Mouse (Mus musculus) left cerebral cortex, adult 18-20 months (tissue): ENCODE measurements around the gene Gadd45gip1. TPM values are rescaled to one million over a fixed set of nuclear protein-coding genes. Genes with fewer than 3 reads are reported as not detected.

Source experiments
- DNase-seq, 2 experiments: peaks; one replicate each; pipeline ENCODE4 v3.0.0; 2021 to 2022; ENCODE audit warnings: low spot score in 2 of 2, mixed read lengths in 1 of 2
- long read RNA-seq, 2 experiments: library from polyadenylated mRNA; stranded (forward); transcript quantifications; one replicate each; pipeline ENCODE4 v2.0.0; 2021
- total RNA-seq, 2 experiments: library from RNA; stranded (reverse); gene quantifications; 2 replicates each; pipeline ENCODE4 v1.2.3; 2021

The Gadd45gip1 gene
- 10 to 100 TPM; 26.6 to 28.5 TPM for total RNA-seq
- long read RNA-seq, experiment 1, transcript Gadd45gip1-201 (2 exons, 2,494 nt), result major isoform, 30 of 67 reads
- long read RNA-seq, experiment 1, partial matches to known transcripts, result 35 of 67 reads
- long read RNA-seq, experiment 1, other reads (novel, unspliced or antisense), result 2 of 67 reads
- long read RNA-seq, experiment 2, transcript Gadd45gip1-201 (2 exons, 2,494 nt), result major isoform, 31 of 65 reads
- long read RNA-seq, experiment 2, partial matches to known transcripts, result 0 of 65 reads
- long read RNA-seq, experiment 2, other reads (novel, unspliced or antisense), result 34 of 65 reads

DNA sequence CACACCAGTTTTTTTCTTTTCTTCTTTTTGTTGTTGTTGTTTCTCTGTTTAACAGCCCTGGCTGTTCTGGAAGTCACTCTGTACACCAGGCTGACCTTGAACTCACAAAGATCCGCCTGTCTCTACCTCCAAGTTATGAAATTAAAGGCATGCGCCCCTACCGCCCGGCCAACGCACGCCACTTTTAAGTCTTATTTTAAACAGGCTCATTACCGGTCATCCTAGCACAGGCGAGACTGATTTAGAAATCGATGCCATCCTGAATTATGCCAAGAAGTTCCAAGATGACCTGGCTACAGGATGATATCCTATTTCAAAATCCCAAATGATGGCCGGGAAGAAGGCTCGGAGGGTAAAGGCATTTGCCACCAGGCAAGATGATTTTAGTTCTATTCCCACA lies at the start of gene Gadd45gip1:
Gene Gadd45gip1, plus strand, starts transcription at position 33 of the 400 bp plus-strand sequence.
- DNase-seq, result no peak

DNA sequence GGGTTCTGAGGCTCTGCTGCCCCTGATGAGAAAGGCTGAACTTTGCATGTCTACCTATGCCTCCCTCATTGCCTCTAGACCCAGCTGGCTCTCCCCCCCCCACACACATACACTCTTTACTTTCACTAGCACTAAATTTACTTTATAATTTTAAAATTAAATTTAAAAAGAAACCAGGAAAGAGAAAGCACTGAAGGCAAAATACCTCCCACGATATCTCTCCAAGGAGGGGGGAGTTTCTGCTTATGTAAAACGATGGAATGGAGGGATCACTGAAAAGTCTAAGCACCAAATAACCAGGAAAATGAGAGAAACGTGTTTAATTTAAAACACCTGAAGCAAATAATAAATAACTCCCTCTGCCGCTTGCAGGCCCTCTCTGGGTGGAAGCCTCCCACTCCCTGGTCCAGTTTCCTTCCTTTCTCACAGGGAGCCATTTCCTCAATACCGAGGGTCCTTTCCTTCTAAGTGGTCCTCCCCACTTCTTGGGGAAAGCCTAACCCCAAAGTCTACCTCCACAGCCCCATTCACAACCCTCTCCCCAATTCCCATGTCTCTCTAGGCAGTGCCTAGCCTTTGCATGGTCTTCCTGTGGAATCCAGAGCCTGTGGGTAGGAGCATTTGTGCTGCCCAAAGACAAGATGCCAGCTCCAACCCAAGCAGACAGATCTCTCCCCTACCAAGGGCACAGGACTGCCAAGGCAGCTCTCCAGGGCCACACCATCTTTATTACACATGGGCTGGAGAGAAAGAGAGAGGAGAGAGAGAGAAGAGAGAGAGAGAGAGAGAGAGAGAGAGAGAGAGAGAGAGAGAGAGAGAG lies 49.4 kb upstream of the Gadd45gip1 start:
- no peak for DNase-seq

DNA sequence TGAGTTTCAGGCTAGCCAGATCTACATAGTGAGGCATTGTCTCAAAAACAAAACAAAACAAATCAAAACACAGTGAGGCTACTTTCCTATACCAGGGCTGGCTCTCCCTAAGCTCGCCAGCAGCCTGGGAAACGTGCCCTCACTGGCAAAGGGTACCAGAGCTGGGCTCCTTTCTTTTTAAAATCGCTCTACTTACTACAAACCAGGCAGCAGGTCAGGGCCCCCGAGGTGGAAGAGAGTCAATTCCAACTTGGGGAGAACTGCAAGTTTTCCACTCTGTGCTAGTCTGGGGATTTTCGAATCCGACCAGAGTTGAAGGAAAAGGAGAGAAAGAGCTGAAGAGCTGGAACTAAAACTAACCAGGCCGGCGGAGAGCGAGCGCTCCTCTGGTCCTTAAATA lies 48.6 kb upstream of the Gadd45gip1 start:
- no peak for DNase-seq

DNA sequence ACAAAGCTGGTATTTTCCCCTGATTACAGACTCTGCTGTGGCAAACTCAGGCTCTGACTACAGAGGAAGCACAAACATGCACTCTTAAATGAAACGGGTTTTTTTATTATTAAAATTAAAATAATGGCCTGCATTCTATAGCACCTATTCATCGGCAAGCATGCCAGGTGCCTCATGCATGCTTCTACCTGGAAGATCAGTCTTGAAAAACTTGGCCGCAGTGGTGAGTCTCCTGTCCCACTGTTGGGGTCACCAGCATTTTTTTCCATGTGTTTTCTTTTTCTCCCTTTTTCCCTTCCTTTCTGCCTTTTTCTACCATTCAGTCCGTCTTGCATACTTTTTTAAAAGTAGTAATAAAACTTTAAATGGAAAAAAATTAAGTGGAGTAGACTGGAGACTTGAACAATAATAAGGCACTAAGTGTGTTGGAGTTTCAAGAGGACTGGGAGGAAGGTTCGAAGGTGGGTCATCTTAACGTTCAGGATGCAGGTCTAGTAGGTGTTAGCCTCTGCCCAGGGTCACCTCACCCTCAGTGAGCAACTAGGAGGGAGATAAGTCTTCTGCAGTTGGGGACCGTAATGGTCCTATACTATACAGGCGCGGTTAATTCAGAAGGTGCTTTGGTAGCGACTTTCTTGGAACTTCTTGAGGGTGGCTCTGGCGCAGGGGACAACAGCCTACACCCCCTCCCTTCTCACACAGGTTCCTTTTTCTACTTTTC lies 48.0 kb upstream of the Gadd45gip1 start:
- DNase-seq, result no peak

DNA sequence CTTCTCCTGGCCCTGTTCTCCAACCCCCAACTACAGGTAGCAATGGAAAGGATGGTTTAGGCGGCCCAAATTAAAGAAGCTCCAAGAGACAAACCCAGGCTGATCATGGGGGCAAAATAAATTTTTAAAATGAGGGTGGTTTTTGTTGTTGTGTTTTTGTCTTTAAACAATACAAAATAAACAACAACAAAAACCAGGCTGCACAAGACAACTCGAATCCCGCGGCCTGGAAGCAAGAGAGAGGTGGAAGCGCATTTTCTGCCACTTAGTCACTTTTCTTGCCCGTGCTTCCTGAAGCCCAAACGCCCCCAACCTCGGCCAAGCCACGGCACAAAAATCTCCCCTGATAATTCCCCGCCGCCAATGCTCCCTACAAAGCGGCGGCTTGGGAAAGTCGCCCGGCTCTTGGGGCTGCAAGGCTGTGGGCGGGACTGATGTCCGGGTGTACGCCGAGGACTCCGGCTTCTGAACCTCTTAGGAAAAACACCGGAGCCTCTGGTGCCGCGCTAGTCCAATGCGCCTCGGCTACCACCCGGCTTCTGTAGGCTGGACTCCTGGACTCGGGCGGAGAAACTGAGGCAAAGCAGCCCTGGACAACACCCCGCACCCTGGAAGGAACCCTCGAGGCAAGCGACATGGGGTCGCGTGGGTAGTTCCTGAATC lies 47.3 kb upstream of the Gadd45gip1 start:
- DNase-seq, result no peak

DNA sequence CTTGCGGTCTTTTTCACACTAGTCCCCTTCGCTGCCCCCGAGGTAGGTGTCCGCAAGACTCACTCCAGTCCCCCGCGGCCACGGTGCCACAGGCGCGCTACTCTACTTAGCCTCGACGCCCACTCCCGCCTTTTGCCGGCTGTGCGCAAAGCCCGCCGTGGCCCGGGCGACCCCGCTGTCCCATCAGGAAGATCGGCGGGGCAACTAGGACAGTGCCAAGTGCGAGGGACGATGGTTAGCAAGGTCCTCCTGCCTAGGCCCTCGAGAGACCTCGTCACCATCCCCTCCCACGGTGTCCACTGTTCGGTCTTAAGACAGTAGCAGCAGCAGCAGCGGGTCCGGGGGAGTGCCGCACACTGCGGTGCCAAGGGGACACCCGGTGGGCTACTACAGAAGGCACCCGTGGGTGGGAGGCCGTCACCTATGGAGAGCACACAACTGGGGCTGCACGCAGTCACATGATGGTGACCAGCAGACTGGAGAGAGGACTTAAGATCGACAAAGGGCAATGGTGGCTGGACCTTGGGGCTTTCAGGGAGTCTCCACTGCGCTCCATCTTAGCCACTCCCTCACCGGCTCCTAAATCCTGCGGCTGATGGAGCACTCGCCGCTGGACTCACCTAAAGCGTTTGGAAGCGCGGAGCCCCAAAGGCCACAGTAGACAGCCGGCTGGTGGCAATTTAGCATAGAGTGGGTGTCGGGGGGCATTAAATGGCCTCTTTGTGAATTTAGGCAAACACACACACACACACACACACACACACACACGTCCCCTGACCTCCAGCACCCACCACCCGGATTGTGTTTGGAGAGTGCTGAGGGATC lies 46.4 kb upstream of the Gadd45gip1 start:
- DNase-seq, result no peak

DNA sequence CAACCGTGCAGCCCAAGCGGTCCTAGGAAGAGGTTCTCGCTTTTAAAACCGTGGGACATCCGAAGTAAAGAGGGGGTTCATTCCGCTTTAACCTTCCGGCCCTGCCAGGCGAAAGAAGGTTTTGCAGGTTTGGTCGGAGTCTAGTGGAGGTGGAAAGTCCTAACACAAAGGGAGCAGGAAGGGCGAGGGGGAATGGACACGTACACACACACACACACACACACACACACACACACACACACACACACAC lies 45.9 kb upstream of the Gadd45gip1 start:
- no peak for DNase-seq

DNA sequence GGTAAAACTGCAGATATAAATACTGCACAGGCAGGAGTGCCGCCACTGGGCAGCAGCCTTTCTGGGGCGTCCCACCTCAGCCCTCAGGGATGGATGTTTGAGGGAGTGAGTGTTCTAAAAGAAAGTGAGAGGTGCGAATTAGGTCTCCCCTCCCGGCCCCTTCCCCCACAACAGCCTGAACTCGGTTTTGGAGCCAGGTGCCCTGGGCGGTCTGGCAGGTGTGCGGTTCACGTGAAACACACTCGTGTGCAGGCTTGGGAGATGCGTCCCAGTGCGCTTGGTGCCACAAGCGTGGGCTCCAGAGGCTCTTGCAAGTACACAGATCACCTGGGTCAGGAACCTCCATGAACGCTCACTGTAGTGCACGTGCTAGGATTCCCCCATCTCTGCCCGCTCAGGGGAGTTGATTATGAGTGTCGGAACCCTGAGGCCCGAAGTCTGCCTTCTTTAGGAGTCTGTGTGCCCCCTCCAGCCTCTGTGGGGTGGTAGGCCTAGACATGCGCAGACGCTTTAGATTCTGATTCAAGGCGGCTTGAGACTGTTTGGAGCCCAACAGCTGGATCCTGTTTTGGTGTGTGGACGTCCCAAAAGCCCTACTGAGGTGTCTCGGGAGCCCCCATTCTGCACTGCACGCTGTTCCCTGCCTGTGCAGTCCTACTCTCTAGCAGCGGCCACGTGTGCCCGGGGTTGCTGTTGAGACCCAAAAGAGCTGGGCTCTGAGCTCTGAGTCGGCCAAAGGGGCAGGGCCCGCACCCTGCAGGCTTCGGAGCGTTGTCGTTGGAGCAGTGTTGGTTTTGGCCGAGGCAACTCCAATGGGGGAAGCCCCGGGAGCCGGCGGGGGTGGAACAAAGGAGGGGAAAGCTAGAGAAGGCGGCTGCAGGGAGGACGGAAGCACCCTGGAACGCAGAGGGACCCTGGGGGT lies 45.3 kb upstream of the Gadd45gip1 start:
- DNase-seq, result no peak

DNA sequence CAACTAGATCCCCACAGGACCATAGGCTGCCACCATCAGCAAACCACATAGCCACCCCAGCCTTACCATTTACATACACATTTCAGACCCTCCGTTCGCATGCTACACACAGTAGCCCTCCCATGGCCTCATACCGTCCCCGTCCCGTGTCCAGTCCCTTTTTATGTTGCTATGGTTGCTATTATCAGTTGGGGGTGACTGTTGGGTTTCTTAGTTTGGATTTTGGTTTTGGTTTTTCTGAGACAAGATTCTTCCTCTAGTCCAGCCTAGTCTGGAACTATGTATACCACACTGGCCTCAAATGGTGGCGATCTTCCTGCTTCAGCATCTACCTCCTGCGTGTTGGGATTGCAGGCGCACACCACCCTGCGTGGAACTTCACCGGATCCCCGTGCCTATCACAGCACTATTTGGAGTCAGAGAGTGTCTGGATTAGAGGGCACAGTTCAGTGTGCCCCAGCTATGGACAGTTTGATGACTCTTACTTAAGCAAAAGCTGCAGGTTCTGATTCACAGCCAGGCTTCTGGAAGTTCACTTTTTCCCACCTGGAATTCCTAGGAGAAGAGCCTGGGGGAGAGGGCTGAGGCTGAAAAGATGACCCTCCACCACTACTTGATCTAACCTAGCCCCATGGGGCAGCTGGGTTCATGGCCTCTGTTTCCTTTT lies 44.4 kb upstream of the Gadd45gip1 start:
- no peak for DNase-seq

DNA sequence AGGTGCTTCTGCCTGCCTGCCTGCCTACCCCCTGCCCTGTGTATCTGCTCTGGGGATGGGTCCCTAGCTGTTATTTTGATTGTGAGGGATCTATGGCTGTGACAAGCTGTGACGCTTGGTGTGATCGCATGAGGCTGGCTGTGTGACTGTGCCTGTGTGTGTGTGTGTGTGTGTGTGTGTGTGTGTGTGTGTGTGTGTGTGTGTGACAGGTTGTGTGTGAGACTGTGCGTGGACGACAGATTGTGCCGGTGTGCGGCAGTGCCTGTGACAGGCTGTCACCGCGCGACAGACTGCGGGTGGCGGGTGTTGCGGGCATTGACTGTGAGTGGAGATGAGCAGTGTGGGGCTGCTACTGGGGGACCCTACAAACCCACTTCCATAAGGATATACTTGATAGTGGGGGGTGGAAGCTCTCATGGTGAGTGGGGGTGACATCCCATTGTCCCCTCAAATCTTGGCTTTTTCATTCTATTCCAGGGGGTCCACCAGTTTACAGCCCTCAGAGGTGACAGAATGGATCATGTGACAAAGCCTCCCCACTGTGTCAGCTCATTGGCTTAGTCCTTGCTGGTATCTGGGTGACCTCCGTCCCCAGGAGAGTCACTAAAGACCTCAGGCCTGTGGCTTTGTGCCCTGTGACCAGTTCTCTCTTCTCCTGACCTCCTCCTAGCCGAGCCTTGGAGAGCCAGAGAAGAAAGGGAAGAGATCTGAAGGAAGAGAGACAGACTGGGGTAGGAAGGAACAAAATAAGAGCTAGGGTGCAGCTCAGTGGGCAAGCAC lies 43.6 kb upstream of the Gadd45gip1 start:
- no peak for DNase-seq

DNA sequence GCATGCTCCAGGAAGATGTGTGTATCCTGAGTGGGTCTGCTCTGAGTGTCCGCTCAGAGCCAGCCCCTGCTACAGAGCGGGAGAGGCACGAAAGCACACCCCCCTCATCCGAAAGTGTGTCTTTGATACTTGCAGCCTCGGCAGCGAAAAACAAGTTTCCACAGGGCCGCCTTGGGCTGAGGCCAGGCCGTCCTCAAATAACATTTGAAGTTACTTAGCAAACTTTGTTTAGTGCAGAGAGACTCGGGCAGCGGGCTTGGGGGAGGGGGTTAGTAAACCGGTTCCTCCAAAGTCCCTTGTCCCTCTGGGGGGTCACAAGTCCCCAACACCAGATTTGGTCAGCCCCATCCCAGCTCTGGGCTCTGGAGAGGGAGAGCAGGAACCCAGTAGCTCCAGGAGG lies 42.4 kb upstream of the Gadd45gip1 start:
- DNase-seq, result no peak

DNA sequence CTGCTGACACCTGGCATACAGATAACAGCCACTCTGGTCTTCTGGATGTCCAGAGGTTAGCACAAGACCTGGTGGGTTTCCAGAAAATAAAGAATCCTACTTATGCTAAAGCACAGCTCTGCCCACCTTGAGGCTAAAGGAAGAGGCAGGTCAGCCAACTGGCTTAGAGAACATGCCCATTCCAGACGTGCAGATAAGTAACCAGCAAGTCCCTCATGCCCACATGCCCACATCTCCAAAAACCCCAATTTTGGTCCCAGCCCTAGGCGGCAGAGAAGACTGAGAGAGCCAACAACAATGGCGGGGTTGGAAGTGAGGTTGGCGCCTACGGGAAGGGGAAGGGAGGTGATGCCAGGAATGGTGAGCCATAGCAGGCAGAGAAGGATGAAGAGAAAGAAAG lies 42.0 kb upstream of the Gadd45gip1 start:
- DNase-seq, result no peak

DNA sequence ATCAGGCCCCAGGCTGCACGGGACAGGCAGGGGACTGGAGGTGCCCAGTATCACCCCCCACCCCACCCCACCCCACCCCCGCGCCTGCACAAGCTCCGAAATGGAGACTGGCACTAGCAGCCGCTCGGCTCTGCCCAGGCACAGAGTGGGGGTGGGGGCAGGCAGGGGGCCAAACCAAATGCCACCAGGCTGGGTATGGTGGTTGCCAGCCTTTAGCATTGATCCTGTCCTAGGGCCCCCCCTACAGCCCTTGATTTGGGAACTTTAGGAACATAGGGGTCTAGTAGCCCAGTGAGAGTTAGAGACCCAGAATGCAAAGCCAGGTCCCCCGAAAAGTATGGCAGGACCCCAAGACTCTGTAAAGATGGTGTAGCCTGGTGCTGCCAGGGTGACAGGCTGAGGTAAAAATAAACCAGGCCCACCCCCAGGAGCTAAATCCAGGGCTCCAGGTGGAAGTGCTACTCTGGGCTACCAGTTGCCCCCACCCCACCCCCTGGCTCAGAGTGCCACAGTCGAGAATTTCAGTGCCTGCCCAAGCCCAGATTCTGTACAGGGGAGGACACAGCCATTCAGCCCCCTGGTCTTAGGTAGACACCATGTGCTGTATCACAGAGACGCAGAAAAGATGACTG lies 41.4 kb upstream of the Gadd45gip1 start:
- DNase-seq, result no peak

DNA sequence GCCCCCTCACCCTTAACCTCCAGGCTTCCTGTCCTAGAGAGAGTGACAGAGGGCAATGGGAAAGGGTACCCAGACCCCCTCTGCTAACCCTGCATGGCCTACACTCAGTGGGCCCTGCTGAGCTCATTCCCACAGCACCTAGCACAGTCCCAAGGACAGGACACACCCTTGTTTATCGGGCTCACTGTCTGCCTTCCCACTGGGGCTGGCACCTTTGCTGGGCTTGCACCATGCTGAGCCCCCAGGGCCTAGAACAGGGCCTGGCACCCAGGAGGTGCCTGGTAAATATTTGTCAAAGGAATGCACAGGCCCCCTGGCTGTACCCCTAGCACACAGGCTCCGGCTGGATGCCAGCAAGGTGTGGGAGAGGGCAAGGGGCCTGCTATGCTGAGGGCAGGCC lies 40.8 kb upstream of the Gadd45gip1 start:
- no peak for DNase-seq

DNA sequence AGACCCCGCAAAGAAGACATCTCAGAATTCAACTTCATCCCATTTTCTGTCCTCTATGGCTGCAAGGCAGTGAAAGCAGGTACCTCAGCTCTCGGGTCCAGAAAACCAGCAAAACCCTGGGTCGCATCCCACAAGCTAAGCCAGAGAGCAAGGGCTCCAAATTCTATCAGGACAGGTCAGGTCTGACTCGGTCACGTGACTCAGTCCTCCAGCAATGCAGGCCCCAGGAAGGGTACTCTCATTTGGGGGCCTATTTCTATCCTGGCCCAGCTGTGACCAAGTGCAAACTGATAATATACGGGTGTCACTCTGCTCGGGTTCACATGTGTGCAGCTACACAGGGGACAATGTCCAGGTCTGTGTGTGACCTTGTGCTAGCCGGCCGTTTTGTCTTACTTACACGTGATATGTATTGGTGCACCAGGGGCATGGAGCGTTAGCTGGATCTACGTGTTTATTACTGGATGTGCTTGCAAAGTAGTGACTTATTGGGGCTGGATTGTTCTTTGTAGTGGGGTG lies 38.8 kb upstream of the Gadd45gip1 start:
- no peak for DNase-seq

DNA sequence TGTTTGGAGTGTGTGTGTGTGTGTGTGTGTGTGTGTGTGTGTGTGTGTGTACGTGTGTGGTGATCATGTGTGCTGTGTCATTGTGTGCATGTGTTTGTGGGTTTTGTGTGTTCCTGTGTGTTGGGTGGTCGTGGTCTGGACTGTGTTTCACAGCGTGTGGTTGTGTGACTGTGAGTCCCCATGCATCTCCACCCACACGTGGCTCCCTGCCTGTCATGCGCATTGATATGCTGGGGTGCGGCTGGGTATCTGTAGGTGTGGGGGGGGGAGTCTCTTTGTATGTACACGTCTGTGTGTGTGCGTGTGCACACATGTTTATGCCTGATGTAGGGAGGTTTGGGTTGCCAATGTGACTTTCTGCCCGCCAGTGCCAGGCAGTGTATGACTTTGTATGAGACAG lies 38.2 kb upstream of the Gadd45gip1 start:
- DNase-seq, result no peak

DNA sequence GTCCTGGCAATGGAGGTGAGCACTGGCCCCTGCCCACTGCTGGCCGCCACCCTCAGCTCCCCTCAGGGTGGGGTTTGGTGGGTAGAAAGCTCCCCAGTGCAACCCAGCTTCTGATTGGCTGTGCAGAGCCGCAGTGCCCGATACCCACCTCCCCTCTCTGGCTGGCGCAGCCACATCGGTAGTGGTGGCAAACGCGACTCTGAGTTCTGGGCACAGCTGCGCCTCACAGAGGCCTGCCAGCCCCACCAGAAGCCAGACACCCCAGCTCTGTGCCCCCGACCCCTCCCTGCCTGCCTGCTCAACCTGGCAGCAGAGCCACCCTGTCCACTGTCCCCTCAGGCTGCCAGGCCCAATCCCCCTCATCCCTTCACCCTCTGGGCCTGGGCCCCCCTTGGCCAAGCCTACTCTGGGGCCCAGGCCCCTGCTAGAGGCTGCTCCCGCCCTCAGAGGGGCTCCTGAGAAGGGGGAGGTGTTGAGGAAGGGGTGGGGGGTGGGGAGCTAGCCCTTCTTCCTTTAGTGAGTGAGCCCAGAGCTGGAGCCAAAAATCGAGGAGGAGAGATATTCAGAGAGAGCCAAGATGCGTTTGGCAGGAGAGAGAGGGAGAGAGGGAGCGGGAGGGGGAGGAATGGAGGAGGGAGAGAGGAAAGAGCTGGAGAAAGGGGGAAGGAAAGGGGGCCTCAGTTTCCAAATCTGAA lies 37.4 kb upstream of the Gadd45gip1 start:
- DNase-seq, result peak in 1 of 2 experiments; percentile 70
